Mouse (Mus musculus) induced T-regulatory cell, adult 2 months (primary cell): ENCODE results near the gene Dok4.
A peak's percentile ranks its signal among the peaks of the same experiment; 100 is the strongest.
"Not testable (repeated sequence)": the region's sequence is repeated elsewhere in the genome, so short reads cannot be mapped to it uniquely, and the experiment has no call there.

Source experiments
- DNase-seq: peaks from one replicate; pipeline ENCODE4 v3.0.0-alpha.2; 2012; ENCODE audit warnings: low read depth

Dok4 gene

GRCm38 (mm10) chr8:94838600-94838999, 37.5 kb downstream of the Dok4 start:
- peak; percentile 80 for DNase-seq

DNA sequence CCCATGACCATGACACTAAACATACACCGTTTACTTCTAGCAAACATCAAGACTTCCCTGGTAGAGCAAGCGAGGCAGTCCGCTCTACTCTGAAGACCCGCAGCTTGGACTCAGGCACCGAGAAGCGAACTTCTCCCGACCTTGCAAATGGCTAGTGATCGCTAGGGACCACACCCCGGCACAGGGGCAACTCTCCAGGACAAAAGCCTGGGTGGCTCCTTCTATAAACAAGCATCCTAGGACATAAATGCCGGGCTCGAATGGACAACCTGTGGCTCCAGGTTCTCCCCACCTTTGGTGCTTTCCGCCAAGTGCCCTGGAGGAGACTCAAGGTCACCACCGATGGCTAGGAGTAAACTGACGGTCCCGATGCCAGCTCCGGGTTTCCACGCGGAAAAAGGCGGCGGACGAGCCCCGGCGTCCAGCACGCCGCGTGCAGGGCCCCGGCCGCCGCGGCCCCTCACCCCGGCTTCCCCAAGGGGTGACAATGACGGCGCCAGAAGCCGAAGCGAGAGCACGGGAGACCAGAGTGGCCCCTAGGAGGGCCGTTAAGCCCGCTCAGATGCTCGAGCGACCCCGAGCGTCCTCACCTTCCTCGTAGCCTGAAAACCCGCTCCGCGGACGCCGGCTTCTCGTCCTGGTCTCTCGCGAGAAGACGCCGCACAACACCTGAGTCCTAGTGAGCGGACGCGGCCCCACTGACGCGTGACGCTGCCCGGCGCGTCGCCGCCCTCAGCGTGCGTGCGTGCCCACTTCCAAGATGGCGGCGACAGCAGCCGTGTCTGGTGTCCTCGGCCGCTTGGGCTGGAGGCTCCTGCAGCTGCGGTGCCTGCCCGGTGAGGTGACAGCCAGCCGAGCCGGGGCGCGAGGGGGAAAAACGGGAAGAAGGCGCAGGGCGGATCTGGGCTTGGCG, 38.2 kb downstream of the Dok4 start, which contains the start of the genes Coq9 and Ciapin1:
TSS of gene Coq9 (plus strand) at position 660 of the 913 bp plus-strand sequence.
TSS of gene Ciapin1 (minus strand) at position 697 of the 913 bp plus-strand sequence.
- DNase-seq: peak; percentile 98

DNA sequence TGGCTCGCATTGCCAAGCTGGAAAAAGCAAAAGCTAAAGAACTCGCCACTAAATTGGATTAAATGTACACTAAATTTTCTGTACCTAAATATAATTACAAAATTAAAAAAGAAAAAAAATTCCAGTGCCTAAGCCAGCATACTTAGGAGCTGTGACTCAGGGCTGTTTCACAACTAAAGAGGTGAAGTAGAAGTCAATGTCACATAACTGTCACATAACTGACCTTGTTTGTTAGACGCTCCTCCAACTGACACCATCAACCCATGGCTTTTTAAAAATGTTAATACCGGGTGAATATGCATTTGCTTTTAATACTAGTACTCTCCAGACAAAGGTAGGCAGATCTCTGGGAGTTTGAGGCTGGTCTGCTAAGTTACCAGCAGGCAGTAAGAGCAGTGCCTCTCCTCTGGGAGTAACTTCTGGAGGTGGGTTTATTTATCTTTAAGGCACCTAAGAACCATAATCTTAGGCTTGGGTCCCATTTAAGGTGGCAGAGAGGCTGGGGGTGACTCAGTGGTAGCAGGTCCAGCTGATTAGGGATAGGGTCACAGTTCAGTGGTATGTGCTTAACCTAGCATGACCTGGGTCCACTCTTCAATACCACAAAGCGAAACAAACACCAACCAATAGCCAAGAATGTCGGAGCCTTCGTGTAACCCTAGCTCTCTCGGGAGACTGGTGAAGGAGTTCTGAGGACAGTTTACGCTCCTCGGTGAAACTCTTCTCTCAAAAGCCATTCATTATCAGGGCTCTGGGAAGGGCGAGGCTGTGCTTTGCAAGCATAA, 39.5 kb downstream of the Dok4 start:
- no peak for DNase-seq

- not testable (repeated sequence) for DNase-seq
Observed at GRCm38 (mm10) chr8:94835751-94836150, 40.4 kb downstream of the Dok4 start.

GRCm38 (mm10) chr8:94833901-94834405, 42.2 kb downstream of the Dok4 start:
- DNase-seq: not testable (repeated sequence)

DNA sequence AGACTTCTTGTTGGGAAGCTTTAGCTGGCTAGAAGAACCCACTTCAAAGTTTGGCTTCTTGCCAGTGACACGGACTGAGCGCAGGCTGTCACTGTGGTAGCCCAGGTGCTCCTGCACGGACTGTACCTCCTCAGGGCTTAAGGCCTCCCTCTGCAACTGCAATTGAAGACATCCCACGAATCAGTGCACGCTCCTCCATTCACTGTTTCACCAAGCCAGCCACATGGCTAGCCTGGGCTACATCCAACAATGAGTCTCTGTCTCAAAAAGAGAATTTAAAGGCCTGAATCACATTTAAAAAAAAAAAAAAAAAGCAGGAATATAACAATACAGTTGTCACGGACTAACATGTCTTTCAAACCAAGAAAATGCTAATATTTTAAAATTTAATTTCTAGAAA, 47.8 kb downstream of the Dok4 start:
- DNase-seq: peak; percentile 49

GRCm38 (mm10) chr8:94826210-94826609, 49.9 kb downstream of the Dok4 start:
- peak; percentile 41 for DNase-seq

GRCm38 (mm10) chr8:94825170-94825569, 51.0 kb downstream of the Dok4 start:
- no peak for DNase-seq

DNA sequence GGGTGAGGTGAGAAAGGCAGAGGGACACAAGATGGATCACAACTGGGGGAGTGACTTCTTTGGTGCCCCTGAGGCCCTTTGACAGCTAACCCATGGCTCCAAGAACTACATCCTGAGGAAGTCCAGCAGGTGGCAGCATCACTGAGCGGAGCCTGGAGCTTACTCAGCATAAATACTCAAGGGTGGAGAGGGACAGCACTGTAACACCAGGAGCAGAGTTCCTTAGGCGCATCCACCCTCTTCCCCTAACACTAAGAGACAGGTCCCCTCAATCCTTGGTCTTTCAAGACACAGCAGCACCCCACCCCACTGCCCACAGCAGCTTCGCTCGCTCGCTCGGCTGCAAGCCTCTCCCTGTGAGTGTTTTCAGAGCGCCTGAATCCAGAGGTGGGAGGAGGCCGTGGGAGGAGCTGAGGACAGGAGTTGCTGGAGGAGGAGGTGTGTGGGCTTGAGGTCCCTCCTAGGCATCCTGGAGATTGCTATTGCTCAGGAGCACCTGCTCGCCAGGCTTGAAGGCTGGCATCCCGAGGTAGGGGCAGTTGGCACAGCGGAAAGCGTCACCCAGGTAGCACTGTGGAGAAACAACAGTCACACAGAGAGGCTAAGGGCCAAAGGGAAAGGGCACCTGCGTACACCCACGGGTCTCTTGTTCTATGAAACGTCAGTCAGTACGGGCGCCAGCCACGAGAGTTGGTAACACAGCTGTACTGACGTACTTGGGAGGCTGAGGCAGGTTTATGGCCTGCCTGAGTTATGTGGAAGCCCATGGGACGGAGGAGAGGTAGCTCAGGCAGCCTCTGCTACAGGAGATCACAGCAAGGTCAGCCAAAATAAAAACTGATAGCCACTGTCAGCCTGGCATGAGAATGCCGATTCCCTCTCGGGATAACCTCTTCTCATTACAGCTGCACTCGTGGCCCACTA, 53.2 kb downstream of the Dok4 start:
- peak; percentile 67 for DNase-seq

- DNase-seq: no peak
Observed at GRCm38 (mm10) chr8:94821381-94821780, 54.7 kb downstream of the Dok4 start.

DNA sequence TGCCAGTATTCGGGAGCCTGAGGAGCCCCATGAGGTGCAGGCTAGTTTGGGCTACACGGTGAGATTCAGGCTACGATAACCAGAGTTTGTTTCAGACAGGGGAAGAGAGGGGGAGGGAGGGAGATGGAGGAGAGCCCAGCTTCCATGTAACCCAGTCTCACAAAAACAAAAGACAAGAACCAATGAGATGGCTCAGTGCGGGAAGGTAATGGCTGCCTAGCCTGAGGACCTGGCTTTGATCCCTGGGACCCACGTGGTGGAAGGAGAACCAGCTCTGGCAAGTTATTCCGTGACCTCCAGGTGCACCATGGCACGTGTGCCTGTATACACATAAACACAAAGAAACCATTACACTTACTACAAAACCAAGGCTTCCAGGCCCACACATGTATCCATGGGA, 55.6 kb downstream of the Dok4 start:
- DNase-seq: no peak

- DNase-seq: no peak
Observed at GRCm38 (mm10) chr8:94819671-94820179, 56.4 kb downstream of the Dok4 start.

- DNase-seq: peak; percentile 41
Observed at GRCm38 (mm10) chr8:94817933-94818332, 58.2 kb downstream of the Dok4 start.

GRCm38 (mm10) chr8:94814556-94814955, 61.6 kb downstream of the Dok4 start:
- peak; percentile 69 for DNase-seq
